9 mouse cellular contexts compared by ENCODE assay signal in the genomic region with DNA sequence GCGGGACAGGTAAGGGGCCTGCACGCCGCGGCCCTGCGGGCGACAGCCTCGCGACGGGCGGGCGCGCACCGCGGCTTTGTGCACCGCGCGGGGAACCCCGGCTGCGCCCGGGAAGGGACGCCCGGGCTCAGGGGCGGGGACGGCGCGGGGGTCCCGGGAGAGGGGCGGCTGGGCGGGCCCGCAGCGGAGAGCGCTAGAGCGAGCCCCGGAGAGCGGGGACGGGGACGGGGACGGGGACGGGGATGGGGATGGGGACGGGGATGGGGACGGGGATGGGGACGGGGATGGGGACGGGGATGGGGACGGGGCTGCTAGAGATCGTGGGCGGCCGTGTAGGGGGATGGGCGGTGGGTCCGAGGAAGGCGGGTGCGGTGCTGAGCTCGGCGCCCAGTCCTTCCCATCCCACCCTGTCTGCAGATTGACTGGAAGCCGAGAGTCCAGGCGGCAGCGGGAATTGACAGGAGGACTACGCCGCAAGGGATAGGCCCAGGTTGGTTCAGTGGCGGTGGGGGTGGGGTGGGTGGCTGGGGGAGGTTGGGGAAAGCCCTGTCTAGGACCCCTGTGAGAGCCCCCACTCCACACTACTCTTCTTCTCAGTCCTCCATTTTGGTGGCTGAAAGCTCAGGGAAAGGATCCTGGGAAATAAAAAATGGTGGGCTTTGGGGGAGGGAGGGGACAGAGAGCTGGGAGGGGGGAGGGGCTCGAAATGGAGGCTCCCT. TPM values are rescaled to one million over a fixed set of nuclear protein-coding genes. Genes with fewer than 3 reads are reported as not detected.
DNase-seq lines count a peak whose midpoint lies in the region; ATAC-seq and TF ChIP-seq lines count a peak whose summit lies in the region.
"Not testable (repeated sequence)": the region's sequence is repeated elsewhere in the genome, so short reads cannot be mapped to it uniquely, and the experiment has no call there.
"Had no signal": no experiment of that assay in that cellular context is flagged by ENCODE, and none has a peak within 500 bp of the region (broad histone marks: within the 10 kb centered on the region; RNA-seq: fewer than 3 reads in every experiment).

No protein-coding gene starts in this region.

- not testable (repeated sequence) for TF ChIP-seq POLR2A in liver, adult 2 months (IDR thresholded peaks at IDR 0.05; ENCODE audit: extremely low read depth, insufficient read depth, low read length); spleen, adult 2 months (IDR thresholded peaks at IDR 0.05; ENCODE audit: low read depth, low read length)

- not testable (repeated sequence) for H3K4me1 ChIP-seq in embryonic facial prominence, embryonic 11.5 days (ENCODE audit: control insufficient read depth, insufficient read depth, low read length); heart, embryonic 11.5 days (ENCODE audit: control insufficient read depth, insufficient read depth, low read length); intestine, postnatal 0 days (replicated peaks; ENCODE audit: control insufficient read depth, insufficient read depth, low read length); liver, adult 2 months (ENCODE audit: control insufficient read depth, insufficient read depth, low read length); spleen, adult 2 months (ENCODE audit: control insufficient read depth, insufficient read depth, insufficient read length)
- peaks cover 14% of the 10 kb centered on the region for H3K4me1 ChIP-seq in midbrain, embryonic 13.5 days (replicated peaks)

- H3K4me3 ChIP-seq in embryonic facial prominence, embryonic 11.5 days (ENCODE audit: low read depth, low read length), result peak overlapping the region; percentile 43
- peak overlapping the region; percentile 45 for H3K4me3 ChIP-seq in heart, embryonic 11.5 days (ENCODE audit: low read depth, low read length)
- H3K4me3 ChIP-seq in intestine, postnatal 0 days (ENCODE audit: low read depth, low read length), result peak overlapping the region; percentile 32
- peak overlapping the region; percentile 44; the same call in 1 of the 2 replicates for H3K4me3 ChIP-seq in liver, adult 2 months (ENCODE audit: insufficient read depth, low read depth, low read length)
- H3K4me3 ChIP-seq in midbrain, embryonic 13.5 days (replicated peaks), result peak overlapping the region; percentile 46
- H3K4me3 ChIP-seq in spleen, adult 2 months (ENCODE audit: extremely low read depth, insufficient read depth, insufficient read length), result peak overlapping the region; percentile 30; the same call in 1 of the 2 replicates

- TF ChIP-seq CTCF in intestine, postnatal 0 days (IDR thresholded peaks at IDR 0.05; ENCODE audit: low read depth); liver, adult 2 months (IDR thresholded peaks at IDR 0.05; ENCODE audit: low read depth, low read length); spleen, adult 2 months (IDR thresholded peaks at IDR 0.05; ENCODE audit: extremely low read depth, insufficient read depth, insufficient read length, insufficient replicate concordance): not testable (repeated sequence)

- not testable (repeated sequence) for H3K27ac ChIP-seq in embryonic facial prominence, embryonic 11.5 days (replicated peaks; ENCODE audit: low read depth, low read length); intestine, postnatal 0 days (ENCODE audit: low read depth, low read length); liver, adult 2 months (replicated peaks; ENCODE audit: insufficient read depth, low read depth, low read length); spleen, adult 2 months (ENCODE audit: insufficient read depth, low read length)
- H3K27ac ChIP-seq in heart, embryonic 11.5 days (ENCODE audit: low read depth, low read length), result 0 out of 2 replicates have a peak overlapping the region, but pooled peaks have one; percentile 35
- peak overlapping the region; percentile 81 for H3K27ac ChIP-seq in midbrain, embryonic 13.5 days

- not testable (repeated sequence) for H3K9me3 ChIP-seq in embryonic facial prominence, embryonic 11.5 days (replicated peaks; ENCODE audit: control insufficient read depth, low read length); heart, embryonic 11.5 days (replicated peaks; ENCODE audit: control insufficient read depth, low read length); intestine, postnatal 0 days (ENCODE audit: control insufficient read depth); midbrain, embryonic 13.5 days

- peak overlapping the region; percentile 29 for H3K4me2 ChIP-seq in embryonic facial prominence, embryonic 11.5 days (ENCODE audit: low read depth, low read length)
- H3K4me2 ChIP-seq in heart, embryonic 11.5 days, result peak overlapping the region; percentile 56
- H3K4me2 ChIP-seq in intestine, postnatal 0 days (replicated peaks; ENCODE audit: low read depth), result peak overlapping the region; percentile 58
- H3K4me2 ChIP-seq in midbrain, embryonic 13.5 days (replicated peaks), result peak overlapping the region; percentile 61

- peak overlapping the region; percentile 44 for H3K9ac ChIP-seq in embryonic facial prominence, embryonic 11.5 days (replicated peaks; ENCODE audit: low read length)
- peak overlapping the region; percentile 70 for H3K9ac ChIP-seq in heart, embryonic 11.5 days (ENCODE audit: low read depth, low read length)
- not testable (repeated sequence) for H3K9ac ChIP-seq in intestine, postnatal 0 days (ENCODE audit: low read depth, low read length); liver, adult 2 months (ENCODE audit: low read depth, low read length)
- peak overlapping the region; percentile 65 for H3K9ac ChIP-seq in midbrain, embryonic 13.5 days (replicated peaks)

- not testable (repeated sequence) for H3K79me2 ChIP-seq in liver, adult 2 months (ENCODE audit: control insufficient read depth, insufficient read depth, low read length)

- not testable (repeated sequence) for H3K27me3 ChIP-seq in embryonic facial prominence, embryonic 11.5 days (ENCODE audit: control insufficient read depth, insufficient read depth, low read length); heart, embryonic 11.5 days (ENCODE audit: control insufficient read depth, insufficient read depth, low read length); intestine, postnatal 0 days (replicated peaks; ENCODE audit: control insufficient read depth, insufficient read depth, low read length); liver, adult 2 months (ENCODE audit: control insufficient read depth, insufficient read depth, low read length); midbrain, embryonic 13.5 days; spleen, adult 2 months (ENCODE audit: control insufficient read depth, insufficient read depth, low read length)

- 21% methylated on average over 8 of the region's 60 CpGs for WGBS in embryonic facial prominence, embryonic 11.5 days
- WGBS in heart, embryonic 11.5 days (ENCODE audit: insufficient replicate concordance), result 3% methylated on average over 6 of the region's 60 CpGs
- 21% methylated on average over 14 of the region's 60 CpGs for WGBS in intestine, postnatal 0 days
- WGBS in liver, adult 2 months, result 0% methylated on average over 1 of the region's 60 CpGs
- 24% methylated on average over 20 of the region's 60 CpGs for WGBS in midbrain, embryonic 13.5 days
- 49% methylated on average over 10 of the region's 60 CpGs for WGBS in spleen, adult 2 months

- not testable (repeated sequence) for H3K36me3 ChIP-seq in embryonic facial prominence, embryonic 11.5 days (replicated peaks; ENCODE audit: control insufficient read depth, insufficient read depth, low read depth, low read length); heart, embryonic 11.5 days (ENCODE audit: control insufficient read depth, insufficient read depth, low read length); intestine, postnatal 0 days (ENCODE audit: control insufficient read depth, insufficient read depth); liver, adult 2 months (ENCODE audit: control insufficient read depth, insufficient read depth, low read length); midbrain, embryonic 13.5 days; spleen, adult 2 months (ENCODE audit: control insufficient read depth, insufficient read depth, low read length)

- ATAC-seq in embryonic facial prominence, embryonic 11.5 days (replicated peaks; ENCODE audit: insufficient number of reproducible peaks, low FRiP score, low TSS enrichment, low read depth), result peak; percentile 66
- peak; percentile 47 for ATAC-seq in heart, embryonic 11.5 days (replicated peaks; ENCODE audit: insufficient number of reproducible peaks, low FRiP score, low TSS enrichment)
- ATAC-seq in intestine, postnatal 0 days, result peak; percentile 51; the same call in 1 of the 2 replicates
- peak; percentile 80 for ATAC-seq in midbrain, embryonic 13.5 days

- DNase-seq in 3T3-L1 (ENCODE audit: low read depth, low spot score), result peak; percentile 23
- peak; percentile 45 for DNase-seq in brain, adult 2 months (ENCODE audit: low read depth, low spot score)
- peak; percentile 60 for DNase-seq in embryonic facial prominence, embryonic 11.5 days (ENCODE audit: low spot score)
- not testable (repeated sequence) for DNase-seq in liver, adult 2 months (ENCODE audit: extremely low read depth, low read depth, low spot score); spleen, adult 2 months (ENCODE audit: low read depth in 1 of 2, low spot score in 2 of 2)

RNA-seq across cellular contexts. Expression of a gene that starts 0.5 kb away (rescaled TPM):
- polyA plus RNA-seq in embryonic facial prominence, embryonic 11.5 days (2014; fragmentation: Nextera tagmentation; extraction: Ambion mirVana), result 720 and 723 TPM in 2 replicates
- 780 and 783 TPM in 2 replicates for polyA plus RNA-seq in heart, embryonic 11.5 days (2014; fragmentation: Nextera tagmentation; extraction: Ambion mirVana)
- polyA plus RNA-seq in intestine, postnatal 0 days (2015; fragmentation: Nextera tagmentation; extraction: Ambion mirVana), result 270 and 277 TPM in 2 replicates
- total RNA-seq in liver, adult 2 months (2014; rRNA removed), result 1.2 and 1.5 TPM in 2 replicates
- polyA plus RNA-seq in liver, adult 2 months (2012; rRNA removed), result 1.4 and 1.9 TPM in 2 replicates
- 705 TPM in 2 replicates for polyA plus RNA-seq in midbrain, embryonic 13.5 days (2015; fragmentation: Nextera tagmentation; extraction: Ambion mirVana)
- 14.2 and 15.3 TPM in 2 replicates for polyA plus RNA-seq in spleen, adult 2 months (2012; rRNA removed)

RNA-seq across cellular contexts. Expression of a gene that starts 25.7 kb away (rescaled TPM):
- polyA plus RNA-seq in embryonic facial prominence, embryonic 11.5 days (2014; fragmentation: Nextera tagmentation; extraction: Ambion mirVana), result 678 and 760 TPM in 2 replicates
- 595 and 603 TPM in 2 replicates for polyA plus RNA-seq in heart, embryonic 11.5 days (2014; fragmentation: Nextera tagmentation; extraction: Ambion mirVana)
- 641 and 667 TPM in 2 replicates for polyA plus RNA-seq in intestine, postnatal 0 days (2015; fragmentation: Nextera tagmentation; extraction: Ambion mirVana)
- 30.7 and 32.4 TPM in 2 replicates for total RNA-seq in liver, adult 2 months (2014; rRNA removed)
- polyA plus RNA-seq in liver, adult 2 months (2012; rRNA removed), result 3.1 and 3.9 TPM in 2 replicates
- polyA plus RNA-seq in midbrain, embryonic 13.5 days (2015; fragmentation: Nextera tagmentation; extraction: Ambion mirVana), result 354 and 388 TPM in 2 replicates
- polyA plus RNA-seq in spleen, adult 2 months (2012; rRNA removed), result 1.9 and 2.3 TPM in 2 replicates

RNA-seq across cellular contexts. Expression of a gene that starts 55.2 kb away (rescaled TPM):
- polyA plus RNA-seq in embryonic facial prominence, embryonic 11.5 days (2014; fragmentation: Nextera tagmentation; extraction: Ambion mirVana), result 90.5 and 96.0 TPM in 2 replicates
- 197 and 204 TPM in 2 replicates for polyA plus RNA-seq in heart, embryonic 11.5 days (2014; fragmentation: Nextera tagmentation; extraction: Ambion mirVana)
- 41.4 and 50.7 TPM in 2 replicates for polyA plus RNA-seq in intestine, postnatal 0 days (2015; fragmentation: Nextera tagmentation; extraction: Ambion mirVana)
- total RNA-seq in liver, adult 2 months (2014; rRNA removed), result not detected in 2 replicates
- 0.40 TPM in 1 of 2 replicates, not detected in the other for polyA plus RNA-seq in liver, adult 2 months (2012; rRNA removed)
- polyA plus RNA-seq in midbrain, embryonic 13.5 days (2015; fragmentation: Nextera tagmentation; extraction: Ambion mirVana), result 179 and 186 TPM in 2 replicates
- polyA plus RNA-seq in spleen, adult 2 months (2012; rRNA removed), result 0.20 TPM in 1 of 2 replicates, not detected in the other

RNA-seq across cellular contexts. Expression of a gene that starts 56.0 kb away (rescaled TPM):
- polyA plus RNA-seq in embryonic facial prominence, embryonic 11.5 days (2014; fragmentation: Nextera tagmentation; extraction: Ambion mirVana), result 1.9 and 2.6 TPM in 2 replicates
- polyA plus RNA-seq in heart, embryonic 11.5 days (2014; fragmentation: Nextera tagmentation; extraction: Ambion mirVana), result 6.6 and 7.3 TPM in 2 replicates
- polyA plus RNA-seq in intestine, postnatal 0 days (2015; fragmentation: Nextera tagmentation; extraction: Ambion mirVana), result 0.37 and 0.58 TPM in 2 replicates
- total RNA-seq in liver, adult 2 months (2014; rRNA removed), result not detected in 2 replicates
- not detected in 2 replicates for polyA plus RNA-seq in liver, adult 2 months (2012; rRNA removed)
- polyA plus RNA-seq in midbrain, embryonic 13.5 days (2015; fragmentation: Nextera tagmentation; extraction: Ambion mirVana), result 1.5 and 1.7 TPM in 2 replicates
- not detected in 2 replicates for polyA plus RNA-seq in spleen, adult 2 months (2012; rRNA removed)
- total RNA-seq: adrenal gland, postnatal 25 days had no signal

Comparison
In these comparisons a context has a peak if more than half of its experiments do, and no peak if none do; other contexts are left out.
1. RNA of a gene that starts 0.5 kb away (polyA plus RNA-seq): 780 to 783 TPM in heart, embryonic 11.5 days, 720 to 723 TPM in embryonic facial prominence, embryonic 11.5 days, 705 TPM in midbrain, embryonic 13.5 days and 270 to 277 TPM in intestine, postnatal 0 days; 14.2 to 15.3 TPM in spleen, adult 2 months and 1.4 to 1.9 TPM in liver, adult 2 months; every median in the first group is over 10 times any median in the second.
2. RNA of a gene that starts 25.7 kb away (polyA plus RNA-seq): 678 to 760 TPM in embryonic facial prominence, embryonic 11.5 days, 641 to 667 TPM in intestine, postnatal 0 days, 595 to 603 TPM in heart, embryonic 11.5 days and 354 to 388 TPM in midbrain, embryonic 13.5 days; 3.1 to 3.9 TPM in liver, adult 2 months and 1.9 to 2.3 TPM in spleen, adult 2 months; every median in the first group is over 10 times any median in the second.
3. RNA of a gene that starts 55.2 kb away (polyA plus RNA-seq): 197 to 204 TPM in heart, embryonic 11.5 days, 179 to 186 TPM in midbrain, embryonic 13.5 days, 90.5 to 96.0 TPM in embryonic facial prominence, embryonic 11.5 days and 41.4 to 50.7 TPM in intestine, postnatal 0 days; 0.40 TPM in liver, adult 2 months and 0.20 TPM in spleen, adult 2 months; every median in the first group is over 10 times any median in the second.
4. Peak in every context shown above with its lines, with median percentiles within 50 percentile points of each other: ATAC-seq, H3K4me2 ChIP-seq and H3K4me3 ChIP-seq.